Mouse (Mus musculus) NIH3T3 (cell line): ENCODE measurements around the gene Tmem174.
A peak's percentile ranks its signal among the peaks of the same experiment; 100 is the strongest.

Experiments used
- DNase-seq: peaks from one replicate; pipeline ENCODE4 v3.0.0-alpha.2; 2012; ENCODE audit warnings: low read depth

Tmem174 gene

GRCm38 (mm10) chr13:98632306-98632942, 4.8 kb downstream of the Tmem174 start:
- DNase-seq, result peak; percentile 84

GRCm38 (mm10) chr13:98631105-98631838, 5.9 kb downstream of the Tmem174 start:
- no peak for DNase-seq

GRCm38 (mm10) chr13:98626736-98627135, 10.5 kb downstream of the Tmem174 start:
- DNase-seq, result no peak

GRCm38 (mm10) chr13:98624506-98624905, 12.7 kb downstream of the Tmem174 start:
- no peak for DNase-seq

- DNase-seq, result peak; percentile 18
Measured at GRCm38 (mm10) chr13:98622881-98623549, 14.2 kb downstream of the Tmem174 start.

- DNase-seq, result no peak
Measured at GRCm38 (mm10) chr13:98617429-98618067, 19.7 kb downstream of the Tmem174 start.

GRCm38 (mm10) chr13:98607885-98608477, 29.2 kb downstream of the Tmem174 start:
- DNase-seq, result no peak

GRCm38 (mm10) chr13:98603799-98604198, 33.4 kb downstream of the Tmem174 start:
- DNase-seq, result no peak

GRCm38 (mm10) chr13:98596746-98597145, 40.5 kb downstream of the Tmem174 start:
- DNase-seq, result peak; percentile 69

- no peak for DNase-seq
Measured at GRCm38 (mm10) chr13:98594726-98595141, 42.5 kb downstream of the Tmem174 start.

GRCm38 (mm10) chr13:98593938-98594539, 43.2 kb downstream of the Tmem174 start:
- no peak for DNase-seq

GRCm38 (mm10) chr13:98591406-98591805, 45.8 kb downstream of the Tmem174 start:
- DNase-seq, result peak; percentile 37

GRCm38 (mm10) chr13:98590693-98591389, 46.4 kb downstream of the Tmem174 start:
- DNase-seq, result no peak

GRCm38 (mm10) chr13:98589572-98589971, 47.6 kb downstream of the Tmem174 start:
- peak; percentile 71 for DNase-seq

GRCm38 (mm10) chr13:98588951-98589501, 48.2 kb downstream of the Tmem174 start:
- peak; percentile 84 for DNase-seq

- DNase-seq, result no peak
Measured at GRCm38 (mm10) chr13:98588480-98588879, 48.7 kb downstream of the Tmem174 start.

GRCm38 (mm10) chr13:98587639-98588038, 49.6 kb downstream of the Tmem174 start:
- peak; percentile 55 for DNase-seq

- no peak for DNase-seq
Measured at GRCm38 (mm10) chr13:98586817-98587575, 50.2 kb downstream of the Tmem174 start.
